Mouse (Mus musculus) cerebellum, adult 2 months (tissue): ENCODE data around the gene Ndufs7.

Experiments used
- CTCF ChIP-seq: fragments of 200-500 bp; IDR thresholded peaks from 2 replicates; pipeline ENCODE4 v1.5.1; 2011; ENCODE audit warnings: low read depth, mild to moderate bottlenecking, control low read depth, low read length, moderate library complexity, borderline replicate concordance; ENCODE audit not compliant: insufficient read depth
- POLR2A ChIP-seq: fragments of 200-500 bp; IDR thresholded peaks from 2 replicates; pipeline ENCODE4 v1.6.1; 2011; ENCODE audit warnings: low read length, control low read depth, borderline replicate concordance; ENCODE audit not compliant: insufficient read depth

DNA sequence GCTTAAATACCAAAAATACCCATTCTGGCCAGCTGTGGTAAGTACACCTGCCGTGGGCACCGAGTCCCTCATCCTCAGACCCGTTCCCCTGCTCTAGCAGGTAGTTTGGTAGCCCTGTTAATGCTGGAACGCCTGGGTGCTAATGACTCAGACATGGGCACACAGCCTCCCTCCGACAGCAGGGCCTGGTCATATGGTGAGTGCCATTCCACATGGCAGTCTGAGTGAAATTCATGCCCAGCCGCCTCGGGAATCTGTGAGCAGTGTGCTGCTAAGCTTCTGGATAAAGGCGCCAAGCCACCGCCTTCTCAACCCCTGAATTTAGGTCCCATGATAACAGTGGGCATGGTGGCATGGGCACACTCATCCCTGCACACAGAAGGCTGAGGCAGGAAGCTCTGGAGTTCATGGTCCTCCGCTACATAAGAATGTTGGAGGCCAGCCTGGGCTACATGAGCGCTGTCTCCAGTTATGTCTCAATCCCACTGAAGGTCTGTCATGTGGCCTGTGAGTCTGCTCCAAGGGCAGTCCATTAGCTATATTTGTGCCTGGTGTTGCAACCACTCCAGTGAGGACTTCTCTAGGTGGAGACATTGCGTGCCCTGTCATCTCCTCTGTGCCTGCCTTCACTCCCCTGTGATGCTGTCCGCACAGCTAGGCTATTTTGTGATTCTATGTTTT lies 12.6 kb upstream of the Ndufs7 start:
- TF ChIP-seq CTCF (no peak), POLR2A (no peak)
